Mouse (Mus musculus) limb, embryonic 11.5 days (tissue): ENCODE results near the gene Slc44a5. TPM values are rescaled to one million over a fixed set of nuclear protein-coding genes. Genes with fewer than 3 reads are reported as not detected.
"Not testable (repeated sequence)": the region's sequence is repeated elsewhere in the genome, so short reads cannot be mapped to it uniquely, and the experiment has no call there.

Source experiments
- ATAC-seq: fragments of 200-750 bp; cut with Nextera tagmentation; 2 replicates; pipeline ENCODE4 v1.8.0; 2017; ENCODE audit warnings: low read depth; ENCODE audit not compliant: insufficient number of reproducible peaks, low FRiP score, low TSS enrichment
- DNase-seq: peaks from one replicate; pipeline ENCODE4 v3.0.0-alpha.2; 2015; ENCODE audit warnings: low spot score
- H3K27ac ChIP-seq: fragments of 300-500 bp; sonication (generic); replicated peaks from 2 replicates; pipeline ENCODE4 v1.5.1; 2014; ENCODE audit warnings: low read depth, mild to moderate bottlenecking, low read length
- H3K27me3 ChIP-seq: fragments of 300-500 bp; sonication (generic); 2 replicates; pipeline ENCODE4 v1.6.1; 2014; ENCODE audit warnings: mild to moderate bottlenecking, low read length, mixed read lengths; ENCODE audit not compliant: control insufficient read depth, insufficient read depth
- H3K36me3 ChIP-seq: fragments of 300-500 bp; sonication (generic); 2 replicates; pipeline ENCODE4 v1.6.1; 2014; ENCODE audit warnings: mild to moderate bottlenecking, low read length, moderate library complexity, mixed read lengths; ENCODE audit not compliant: control insufficient read depth, insufficient read depth
- H3K4me1 ChIP-seq: fragments of 300-500 bp; sonication (generic); 2 replicates; pipeline ENCODE4 v1.6.1; 2014; ENCODE audit warnings: low read length, mixed read lengths; ENCODE audit not compliant: control insufficient read depth, insufficient read depth
- H3K4me2 ChIP-seq: fragments of 300-500 bp; sonication (generic); 2 replicates; pipeline ENCODE4 v1.6.1; 2014; ENCODE audit warnings: low read depth, mild to moderate bottlenecking, moderate library complexity; ENCODE audit not compliant: severe bottlenecking
- H3K4me3 ChIP-seq: fragments of 300-500 bp; sonication (generic); 2 replicates; pipeline ENCODE4 v1.5.1; 2014; ENCODE audit warnings: low read depth, low read length
- H3K9ac ChIP-seq: fragments of 300-500 bp; sonication (generic); 2 replicates; pipeline ENCODE4 v1.6.1; 2014; ENCODE audit warnings: mild to moderate bottlenecking, low read length
- H3K9me3 ChIP-seq: fragments of 300-500 bp; sonication (generic); 2 replicates; pipeline ENCODE4 v1.6.1; 2016; ENCODE audit warnings: low read length; ENCODE audit not compliant: control insufficient read depth
- WGBS: fragments of 180-500 bp; shearing (Covaris S2); extraction: QIAGEN DNeasy Blood & Tissue Kit; methylation state at CpG from one replicate; pipeline ENCODE4 v1.1.7; 2014; 5-methylcytosine and 5-hydroxymethylcytosine counted together
- polyA plus RNA-seq: library from polyadenylated mRNA; unstranded; fragments of >200 nt; fragmentation: Nextera tagmentation; extraction: Ambion mirVana; gene quantifications from 2 replicates; pipeline ENCODE4 v1.2.1, GENCODE M21; 2014

Slc44a5 gene
- polyA plus RNA-seq, 1 experiment from 2014 or later: 0.39 TPM

DNA sequence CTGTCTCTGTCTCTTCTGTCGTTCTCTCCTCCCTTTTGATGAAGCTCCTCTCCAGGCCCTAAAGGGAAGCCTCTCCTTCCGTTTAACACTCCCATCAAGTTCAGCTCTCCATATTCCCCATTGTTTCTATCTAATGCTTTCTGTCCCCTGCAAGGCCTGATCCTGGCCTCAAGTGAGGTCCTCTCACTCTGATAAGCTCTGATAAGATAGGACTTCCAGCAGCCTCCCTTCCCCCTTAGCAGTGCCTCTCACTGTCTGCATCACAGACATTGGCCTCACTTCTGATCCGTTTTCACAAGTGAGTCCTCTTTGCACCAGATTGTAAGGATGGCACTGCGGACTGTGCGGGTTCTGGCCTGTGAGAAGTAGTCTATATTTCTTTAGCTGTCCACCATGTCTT lies 85.0 kb downstream of the Slc44a5 start:
- H3K27me3 ChIP-seq: no peaks in the 10 kb centered on the region
- 84% methylated on average over 5 of the region's 5 CpGs for WGBS
- H3K9me3 ChIP-seq: no peaks in the 10 kb centered on the region
- DNase-seq (no peak), ATAC-seq (no peak)
- no peak overlapping the region for H3K27ac ChIP-seq
- no peaks in the 10 kb centered on the region for H3K36me3 ChIP-seq
- no peak overlapping the region for H3K4me2 ChIP-seq
- no peak overlapping the region for H3K4me3 ChIP-seq
- no peaks in the 10 kb centered on the region for H3K4me1 ChIP-seq
- H3K9ac ChIP-seq: no peak overlapping the region

- H3K4me1 ChIP-seq, H3K4me3 ChIP-seq, ATAC-seq, H3K4me2 ChIP-seq, H3K27ac ChIP-seq, H3K27me3 ChIP-seq, H3K9me3 ChIP-seq, DNase-seq, H3K9ac ChIP-seq, H3K36me3 ChIP-seq: not testable (repeated sequence)
Measured at GRCm38 (mm10) chr3:154071989-154072388, 98.8 kb downstream of the Slc44a5 start.

DNA sequence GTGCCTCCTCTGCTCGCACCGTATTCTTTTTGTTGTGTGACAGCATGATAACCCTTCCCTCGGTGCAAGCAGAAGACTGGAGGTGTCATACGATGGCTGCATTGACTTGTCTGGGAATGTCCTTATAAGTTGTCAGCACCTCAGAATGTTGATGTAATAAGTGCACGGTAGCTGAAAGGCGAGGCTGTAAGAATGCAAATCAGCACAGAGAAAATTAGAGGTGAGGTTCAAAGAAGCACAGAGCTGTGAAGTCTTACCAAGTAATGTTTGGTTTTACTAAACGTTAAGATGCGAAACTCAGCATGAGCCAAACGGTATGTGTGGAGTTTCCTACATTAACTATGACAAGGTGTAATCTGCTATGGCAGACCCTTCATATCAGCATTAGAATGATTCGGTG lies 102.5 kb downstream of the Slc44a5 start:
- Histone ChIP-seq H3K27ac (no peak overlapping the region), H3K4me1 (no peaks in the 10 kb centered on the region), H3K9ac (no peak overlapping the region), H3K27me3 (no peaks in the 10 kb centered on the region), H3K9me3 (no peaks in the 10 kb centered on the region), H3K4me3 (no peak overlapping the region), H3K36me3 (no peaks in the 10 kb centered on the region), H3K4me2 (no peak overlapping the region)
- WGBS: 71% methylated on average over 10 of the region's 10 CpGs
- ATAC-seq (no peak), DNase-seq (no peak)

DNA sequence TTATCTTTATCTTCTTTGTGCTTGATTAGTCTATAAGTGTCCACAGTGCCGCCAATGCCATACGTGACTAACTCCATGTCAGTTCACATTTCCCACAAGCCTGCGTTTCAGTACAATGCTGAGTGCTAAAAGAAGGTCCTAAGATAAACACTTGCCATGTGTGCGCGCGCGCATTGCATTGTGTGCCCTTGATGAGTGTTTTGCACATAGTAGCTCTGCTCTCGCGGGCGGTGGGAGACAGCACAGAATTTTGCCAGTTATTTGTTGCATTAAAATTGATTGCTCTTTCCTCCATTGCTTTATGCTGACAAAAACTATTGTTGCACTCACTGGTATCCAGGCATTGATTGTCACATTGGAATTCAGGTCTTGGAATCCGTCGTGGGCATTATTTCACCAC lies 108.5 kb downstream of the Slc44a5 start:
- 91% methylated on average over 12 of the region's 12 CpGs for WGBS

DNA sequence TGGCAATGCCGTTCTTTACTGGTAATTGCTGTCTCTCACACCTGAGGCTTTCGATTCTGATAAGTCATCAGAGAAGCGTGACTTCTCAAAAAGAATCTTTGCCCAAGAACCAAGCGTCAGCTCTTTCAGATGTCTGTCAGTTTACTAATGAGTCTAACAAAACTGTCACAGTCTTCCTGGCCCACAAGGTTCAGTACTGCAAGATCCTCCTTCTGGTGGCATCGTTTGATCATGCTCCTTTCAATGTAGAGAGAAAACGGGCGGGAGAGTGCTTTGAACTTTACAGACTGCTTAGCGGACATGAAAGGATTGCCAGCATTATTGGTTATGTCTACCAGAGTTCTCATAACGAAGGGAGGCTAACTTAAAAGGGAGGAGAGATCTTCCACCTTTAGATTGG lies 109.0 kb downstream of the Slc44a5 start:
- no peak overlapping the region for H3K9ac ChIP-seq
- no peak overlapping the region for H3K4me3 ChIP-seq
- H3K27me3 ChIP-seq: no peaks in the 10 kb centered on the region
- H3K27ac ChIP-seq: no peak overlapping the region
- no peaks in the 10 kb centered on the region for H3K9me3 ChIP-seq
- no peaks in the 10 kb centered on the region for H3K4me1 ChIP-seq
- no peak for DNase-seq
- no peaks in the 10 kb centered on the region for H3K36me3 ChIP-seq
- H3K4me2 ChIP-seq: no peak overlapping the region
- WGBS: 32% methylated on average over 9 of the region's 9 CpGs
- ATAC-seq: no peak

More for the DNA sequence above, 108.5 kb downstream of the Slc44a5 start:
- H3K4me2 ChIP-seq: no peak overlapping the region
- no peak overlapping the region for H3K27ac ChIP-seq
- H3K4me1 ChIP-seq: no peaks in the 10 kb centered on the region
- no peaks in the 10 kb centered on the region for H3K27me3 ChIP-seq
- H3K9ac ChIP-seq: no peak overlapping the region
- ATAC-seq: no peak
- H3K4me3 ChIP-seq: no peak overlapping the region
- DNase-seq: no peak
- H3K9me3 ChIP-seq: no peaks in the 10 kb centered on the region
- no peaks in the 10 kb centered on the region for H3K36me3 ChIP-seq

DNA sequence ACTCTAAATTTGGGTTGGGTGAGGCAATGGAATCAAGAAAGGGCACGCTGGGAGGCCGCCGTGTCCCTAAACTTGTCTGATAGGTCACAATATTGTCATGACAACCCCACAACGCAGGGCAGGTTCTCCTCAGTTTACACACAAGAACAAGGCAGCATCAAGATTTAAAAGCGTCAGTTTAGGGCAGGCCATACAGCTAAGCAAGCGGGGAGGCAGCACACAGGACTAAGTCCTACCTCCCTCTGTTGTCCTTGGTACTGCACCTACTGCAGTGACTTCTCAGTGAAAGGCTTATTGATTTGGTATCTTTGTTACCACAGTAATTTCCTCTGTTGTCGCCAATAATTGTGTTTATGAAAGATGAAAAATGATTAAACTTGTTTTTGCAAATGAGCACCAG lies 109.7 kb downstream of the Slc44a5 start:
- no peak overlapping the region for H3K4me2 ChIP-seq
- H3K4me3 ChIP-seq: no peak overlapping the region
- H3K4me1 ChIP-seq: no peaks in the 10 kb centered on the region
- no peaks in the 10 kb centered on the region for H3K36me3 ChIP-seq
- ATAC-seq (no peak), DNase-seq (no peak)
- no peaks in the 10 kb centered on the region for H3K9me3 ChIP-seq
- 68% methylated on average over 7 of the region's 7 CpGs for WGBS
- no peak overlapping the region for H3K9ac ChIP-seq
- no peak overlapping the region for H3K27ac ChIP-seq
- no peaks in the 10 kb centered on the region for H3K27me3 ChIP-seq

GRCm38 (mm10) chr3:154089996-154090395 lies 116.8 kb downstream of the Slc44a5 start:
- ATAC-seq: no peak
- 84% methylated on average over 5 of the region's 5 CpGs for WGBS
- Histone ChIP-seq H3K4me2 (no peak overlapping the region), H3K9me3 (no peaks in the 10 kb centered on the region), H3K36me3 (no peaks in the 10 kb centered on the region), H3K4me1 (peaks cover 3% of the 10 kb centered on the region; the same call in 1 of the 2 replicates), H3K4me3 (no peak overlapping the region), H3K9ac (no peak overlapping the region), H3K27ac (no peak overlapping the region), H3K27me3 (no peaks in the 10 kb centered on the region)
- DNase-seq: no peak

DNA sequence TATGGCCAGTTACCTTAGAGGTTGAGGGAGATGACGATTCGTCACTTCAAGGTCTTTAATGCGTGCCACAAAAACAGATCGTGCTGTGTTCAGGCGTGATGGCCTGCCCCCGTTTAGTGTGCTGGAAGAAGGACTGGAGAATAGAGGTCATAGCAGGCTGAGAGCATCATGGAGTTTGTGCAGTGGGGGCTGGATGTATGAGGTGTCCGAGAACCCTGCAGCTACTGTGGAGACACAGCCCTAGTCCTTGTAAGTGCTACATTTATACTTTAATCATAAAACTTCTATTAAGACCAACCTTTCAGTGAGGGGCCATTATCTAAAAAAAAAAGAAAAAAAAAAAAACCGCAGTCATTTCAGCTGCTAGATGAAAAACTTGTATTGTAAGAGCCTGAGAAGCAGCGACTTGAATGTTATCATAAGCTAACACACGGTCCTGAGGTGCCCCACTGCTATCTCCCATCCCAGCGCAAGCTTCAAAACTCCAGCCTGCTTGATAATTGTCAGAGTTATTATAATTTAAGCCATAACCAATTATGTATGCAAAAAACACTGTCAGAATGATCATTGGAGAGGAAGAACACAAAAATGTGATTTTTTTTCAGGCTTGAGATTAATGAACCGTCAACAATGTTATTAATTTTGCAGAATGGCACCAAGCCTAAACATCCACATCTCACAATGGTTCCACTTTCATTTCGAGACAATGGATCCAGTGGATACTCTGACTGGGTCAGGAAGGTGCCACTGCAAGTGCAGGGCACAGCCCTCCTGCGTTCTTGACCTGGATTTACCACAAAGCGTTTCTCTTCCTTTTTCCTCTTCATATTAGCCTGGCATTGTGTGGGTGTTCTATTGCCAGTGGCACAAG lies 118.5 kb downstream of the Slc44a5 start:
- no peak overlapping the region for H3K4me3 ChIP-seq
- no peak for DNase-seq
- peaks cover 3% of the 10 kb centered on the region; the same call in 1 of the 2 replicates for H3K4me1 ChIP-seq
- H3K9ac ChIP-seq: no peak overlapping the region
- no peaks in the 10 kb centered on the region for H3K36me3 ChIP-seq
- ATAC-seq: no peak
- no peak overlapping the region for H3K4me2 ChIP-seq
- no peaks in the 10 kb centered on the region for H3K27me3 ChIP-seq
- no peak overlapping the region for H3K27ac ChIP-seq
- H3K9me3 ChIP-seq: no peaks in the 10 kb centered on the region
- WGBS: 77% methylated on average over 15 of the region's 15 CpGs
